Mouse (Mus musculus): ENCODE data around the gene Rbm17. TPM values are rescaled to one million over a fixed set of nuclear protein-coding genes. Genes with fewer than 3 reads are reported as not detected.

Gene Rbm17
- total and polyA plus RNA-seq, 3 experiments: 199 to 405 (median 239) TPM

GRCm38 (mm10) chr2:11568471-11568870, 35.5 kb downstream of the Rbm17 start:
- DNase-seq (ENCODE audit: extremely low read depth): no peak
- H3K9me3 ChIP-seq (replicated peaks; ENCODE audit: low read length): no peaks in the 10 kb centered on the region
- in situ Hi-C loops (cut with MboI; ENCODE audit: low pct_ligation_motif_present, low pct_unique_long_range_greater_than_20kb, low sequenced_read_pairs): no loop called here
- H3K9ac ChIP-seq (ENCODE audit: insufficient read depth, low read depth): no peak overlapping the region
- H3K27ac ChIP-seq (ENCODE audit: insufficient read depth, low read depth): no peak overlapping the region
- H3K27me3 ChIP-seq (replicated peaks): no peaks in the 10 kb centered on the region
- H3K79me2 ChIP-seq (replicated peaks; ENCODE audit: control insufficient read depth, extremely low read depth, insufficient read depth, poor library complexity, severe bottlenecking): no peaks in the 10 kb centered on the region
- H3K4me2 ChIP-seq (ENCODE audit: insufficient read depth, low read depth, poor library complexity, severe bottlenecking): no peak overlapping the region
- H3K4me1 ChIP-seq (ENCODE audit: control insufficient read depth in 1 of 2, insufficient read depth in 2 of 2): no peaks in the 10 kb centered on the region
- no peaks in the 10 kb centered on the region for H3K36me3 ChIP-seq (replicated peaks in 1 of 2; ENCODE audit: control insufficient read depth in 1 of 2, insufficient read depth in 1 of 2, low read length in 1 of 2)
- H3K4me3 ChIP-seq (replicated peaks in 1 of 3; ENCODE audit: low read depth in 2 of 3, low read length in 2 of 3, poor library complexity in 1 of 3): no peak overlapping the region
- dilution Hi-C loops (cut with MboI; ENCODE audit: extremely low pct_ligation_motif_present, extremely low pct_unique_long_range_greater_than_20kb, low sequenced_read_pairs): no loop called here
- TF ChIP-seq MXI1 (IDR thresholded peaks at IDR 0.05; ENCODE audit: low read depth, low read length): no peak
- TF ChIP-seq USF1 (IDR thresholded peaks at IDR 0.05; ENCODE audit: low read depth, low read length): no peak
- no peak for TF ChIP-seq RAD21 (IDR thresholded peaks at IDR 0.05; ENCODE audit: low read depth, low read length)
- no peak for TF ChIP-seq CHD2 (IDR thresholded peaks at IDR 0.05; ENCODE audit: low read length)
- TF ChIP-seq MAZ (IDR thresholded peaks at IDR 0.05; ENCODE audit: low read depth, low read length): no peak
- no peak for TF ChIP-seq ZC3H11A (IDR thresholded peaks at IDR 0.05; ENCODE audit: low read depth, low read length)
- TF ChIP-seq JUN (IDR thresholded peaks at IDR 0.05; ENCODE audit: insufficient read depth, low read depth, low read length): no peak
- TF ChIP-seq MAX (IDR thresholded peaks at IDR 0.05; ENCODE audit: low read length): no peak
- TF ChIP-seq NRF1 (IDR thresholded peaks at IDR 0.05; ENCODE audit: low read depth, low read length): no peak
- TF ChIP-seq RCOR1 (conservative IDR thresholded peaks at IDR 0.05; ENCODE audit: low read depth, low read length): no peak
- TF ChIP-seq ZMIZ1 (IDR thresholded peaks at IDR 0.05; ENCODE audit: low read depth, low read length): no peak
- TF ChIP-seq CTCF (conservative IDR thresholded peaks at IDR 0.05 in 1 of 2, IDR thresholded peaks at IDR 0.05 in 1 of 2; ENCODE audit: low read depth in 2 of 2, low read length in 2 of 2): no peak
- TF ChIP-seq BHLHE40 (IDR thresholded peaks at IDR 0.05; ENCODE audit: low read depth, low read length): no peak
- no peak for TF ChIP-seq KAT2A (IDR thresholded peaks at IDR 0.05; ENCODE audit: insufficient replicate concordance, low read length)
- TF ChIP-seq ETS1 (conservative IDR thresholded peaks at IDR 0.05; ENCODE audit: low read depth, low read length): no peak

GRCm38 (mm10) chr2:11567781-11568362, 36.1 kb downstream of the Rbm17 start:
- H3K27ac ChIP-seq (ENCODE audit: insufficient read depth, low read depth): no peak overlapping the region
- no peak overlapping the region for H3K4me2 ChIP-seq (ENCODE audit: insufficient read depth, low read depth, poor library complexity, severe bottlenecking)
- H3K4me1 ChIP-seq (ENCODE audit: control insufficient read depth in 1 of 2, insufficient read depth in 2 of 2): no peaks in the 10 kb centered on the region
- no peaks in the 10 kb centered on the region for H3K79me2 ChIP-seq (replicated peaks; ENCODE audit: control insufficient read depth, extremely low read depth, insufficient read depth, poor library complexity, severe bottlenecking)
- in situ Hi-C loops (cut with MboI; ENCODE audit: low pct_ligation_motif_present, low pct_unique_long_range_greater_than_20kb, low sequenced_read_pairs): no loop called here
- dilution Hi-C loops (cut with MboI; ENCODE audit: extremely low pct_ligation_motif_present, extremely low pct_unique_long_range_greater_than_20kb, low sequenced_read_pairs): no loop called here
- TF ChIP-seq RAD21 (IDR thresholded peaks at IDR 0.05; ENCODE audit: low read depth, low read length) (peak; percentile 53), PAX5 (IDR thresholded peaks at IDR 0.05; ENCODE audit: low read length) (no peak), MAZ (IDR thresholded peaks at IDR 0.05; ENCODE audit: low read depth, low read length) (no peak), CTCF (conservative IDR thresholded peaks at IDR 0.05 in 1 of 2, IDR thresholded peaks at IDR 0.05 in 1 of 2; ENCODE audit: low read depth in 2 of 2, low read length in 2 of 2) (peak; percentile 87 to 91), MAX (IDR thresholded peaks at IDR 0.05; ENCODE audit: low read length) (no peak), ELF1 (IDR thresholded peaks at IDR 0.05; ENCODE audit: low read depth, low read length) (no peak), NELFE (IDR thresholded peaks at IDR 0.05; ENCODE audit: low read depth, low read length) (no peak), RCOR1 (conservative IDR thresholded peaks at IDR 0.05; ENCODE audit: low read depth, low read length) (no peak), KAT2A (IDR thresholded peaks at IDR 0.05; ENCODE audit: insufficient replicate concordance, low read length) (no peak), POLR2AphosphoS2 (IDR thresholded peaks at IDR 0.05; ENCODE audit: low read depth, low read length) (no peak), POLR2A (IDR thresholded peaks at IDR 0.05; ENCODE audit: low read depth, low read length) (no peak), MAFK (IDR thresholded peaks at IDR 0.05; ENCODE audit: insufficient replicate concordance, low read length) (no peak), SMC3 (IDR thresholded peaks at IDR 0.05; ENCODE audit: low read depth, low read length) (peak; percentile 78), ZKSCAN1 (IDR thresholded peaks at IDR 0.05; ENCODE audit: borderline replicate concordance, low read depth, low read length) (no peak), MEF2A (IDR thresholded peaks at IDR 0.05; ENCODE audit: borderline replicate concordance, low read depth, low read length) (no peak), CHD2 (IDR thresholded peaks at IDR 0.05; ENCODE audit: low read length) (no peak), TBP (conservative IDR thresholded peaks at IDR 0.05; ENCODE audit: low read depth, low read length) (no peak), USF1 (IDR thresholded peaks at IDR 0.05; ENCODE audit: low read depth, low read length) (no peak), MXI1 (IDR thresholded peaks at IDR 0.05; ENCODE audit: low read depth, low read length) (no peak), JUND (conservative IDR thresholded peaks at IDR 0.05; ENCODE audit: low read depth, low read length) (no peak), USF2 (conservative IDR thresholded peaks at IDR 0.05; ENCODE audit: low read depth, low read length) (no peak), ZC3H11A (IDR thresholded peaks at IDR 0.05; ENCODE audit: low read depth, low read length) (no peak), EP300 (IDR thresholded peaks at IDR 0.05; ENCODE audit: low read length) (no peak)
- peak; percentile 70 for DNase-seq (ENCODE audit: extremely low read depth)
- no peaks in the 10 kb centered on the region for H3K36me3 ChIP-seq (replicated peaks in 1 of 2; ENCODE audit: control insufficient read depth in 1 of 2, insufficient read depth in 1 of 2, low read length in 1 of 2)
- H3K4me3 ChIP-seq (replicated peaks in 1 of 3; ENCODE audit: low read depth in 2 of 3, low read length in 2 of 3, poor library complexity in 1 of 3): no peak overlapping the region
- no peaks in the 10 kb centered on the region for H3K27me3 ChIP-seq (replicated peaks)
- H3K9ac ChIP-seq (ENCODE audit: insufficient read depth, low read depth): no peak overlapping the region
- no peaks in the 10 kb centered on the region for H3K9me3 ChIP-seq (replicated peaks; ENCODE audit: low read length)

All from CH12.LX (cell line).